Mouse (Mus musculus): ENCODE data around the gene Gm45799. TPM values are rescaled to one million over a fixed set of nuclear protein-coding genes. Genes with fewer than 3 reads are reported as not detected.

Gm45799 gene
- polyA plus RNA-seq, 1 experiment from 2014 or later = 13.2 TPM

DNA sequence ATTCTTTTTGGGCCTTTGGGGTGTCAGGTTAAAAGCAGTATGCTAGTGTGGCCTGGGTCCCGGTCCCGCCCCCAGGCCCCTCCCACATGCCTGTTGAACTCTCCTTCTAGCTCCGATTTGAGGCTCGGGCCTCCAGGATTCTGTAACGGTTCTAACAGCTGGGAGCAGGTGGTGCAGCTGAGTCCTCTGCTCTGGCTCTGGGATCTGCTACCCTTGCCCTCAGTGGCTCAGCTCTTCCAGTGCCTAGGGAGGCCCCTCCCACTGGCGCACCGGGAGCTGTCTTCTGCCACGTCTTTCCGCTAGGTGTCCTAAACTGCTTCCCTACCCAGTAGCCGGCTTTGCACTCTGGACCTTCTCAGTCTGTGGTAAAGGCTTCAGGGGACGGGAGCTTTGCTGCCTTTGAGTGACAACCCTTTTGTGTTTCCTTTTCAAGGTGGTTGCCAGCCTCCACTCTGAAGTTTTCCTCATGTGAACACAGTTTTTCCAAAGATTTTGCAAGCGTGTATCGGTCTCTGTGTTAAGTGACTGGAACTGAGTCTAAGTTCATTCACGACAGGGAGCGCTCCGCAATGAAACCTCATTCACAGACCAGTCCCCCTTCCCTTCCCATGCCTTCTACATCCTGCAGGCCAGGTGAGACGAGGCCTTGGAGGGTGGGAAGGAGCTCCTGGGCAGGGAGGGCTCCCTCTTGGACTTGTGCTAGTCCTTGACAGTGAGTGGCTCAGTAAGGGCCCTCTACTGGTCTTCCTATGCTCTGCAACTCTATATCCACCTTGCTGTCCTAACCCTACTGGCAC, 10.5 kb downstream of the Gm45799 start, which contains the start of gene Dnhd1:
Gene Dnhd1 (plus strand): TSS at position 189 of the 797 bp plus-strand sequence.
- Histone ChIP-seq H3K9me3 (replicated peaks) (no peaks in the 10 kb centered on the region), H3K4me2 (peak within 1 kb of the TSS; percentile 81), H3K36me3 (0 out of 2 replicates have a peak, but pooled peaks cover 4% of the 10 kb centered on the region), H3K27me3 (replicated peaks) (no peaks in the 10 kb centered on the region), H3K4me3 (peak within 1 kb of the TSS; percentile 58), H3K9ac (peak within 1 kb of the TSS; percentile 59), H3K4me1 (peaks cover 11% of the 10 kb centered on the region), H3K27ac (no peak within 1 kb of the TSS)
- WGBS (ENCODE audit: insufficient replicate concordance) = 3% methylated on average over 17 of the region's 17 CpGs
- ATAC-seq = peak; percentile 95

DNA sequence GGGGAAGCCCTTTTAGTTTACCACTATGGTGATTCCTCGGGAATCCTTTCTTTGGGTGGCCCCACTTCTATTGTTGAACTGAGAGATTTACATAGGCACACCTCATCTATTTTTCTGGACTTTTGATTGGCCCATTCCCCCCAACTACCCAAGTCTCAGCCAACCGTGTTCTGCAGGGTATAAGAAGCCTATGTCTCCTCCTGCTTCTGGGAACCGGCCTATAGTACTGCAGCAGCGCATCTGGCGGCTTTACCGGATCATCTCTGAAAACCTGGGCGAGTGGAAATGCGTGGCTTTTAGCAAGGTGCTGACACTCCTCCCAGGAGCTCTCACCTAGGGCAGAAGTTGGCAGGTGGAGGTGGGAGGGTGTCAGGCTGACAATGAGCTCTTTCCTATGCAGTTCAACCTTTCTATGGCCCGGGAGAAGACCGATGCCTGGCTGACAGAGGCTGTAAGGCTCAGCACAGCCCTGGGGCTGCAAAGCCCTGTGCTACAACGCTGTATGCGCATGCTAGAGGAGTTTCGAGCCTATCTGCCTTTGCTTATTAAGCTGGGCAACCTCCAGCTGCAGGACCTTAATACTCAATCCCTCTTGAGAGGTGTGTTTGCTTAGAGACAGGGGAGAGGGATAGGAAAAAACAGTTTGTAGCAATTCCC, 45.3 kb downstream of the Gm45799 start:
- Histone ChIP-seq H3K27ac (no peak overlapping the region), H3K4me2 (no peak overlapping the region), H3K4me1 (no peaks in the 10 kb centered on the region), H3K36me3 (no peaks in the 10 kb centered on the region), H3K9me3 (replicated peaks) (no peaks in the 10 kb centered on the region), H3K9ac (no peak overlapping the region), H3K27me3 (replicated peaks) (no peaks in the 10 kb centered on the region), H3K4me3 (no peak overlapping the region)
- 28% methylated on average over 13 of the region's 13 CpGs for WGBS (ENCODE audit: insufficient replicate concordance)
- no peak for ATAC-seq

DNA sequence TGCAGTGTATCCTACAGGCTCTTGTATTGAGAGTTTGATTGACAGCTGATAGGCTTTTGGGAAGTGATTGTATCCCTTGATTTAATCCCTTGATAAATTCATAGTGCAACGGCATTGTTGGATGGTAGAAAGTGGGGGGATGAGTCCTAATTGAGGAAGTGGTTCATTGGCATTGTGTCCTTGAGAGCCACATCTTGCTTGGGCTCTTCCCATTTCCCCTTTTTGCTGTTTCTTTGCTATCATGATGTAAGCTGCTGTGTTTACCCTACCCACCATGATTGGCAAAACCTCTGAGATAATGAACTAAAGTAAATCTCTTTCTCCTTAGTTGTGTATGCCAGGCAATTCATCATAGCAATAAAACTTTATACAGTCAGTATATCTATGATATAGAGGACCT, 50.5 kb downstream of the Gm45799 start:
- Histone ChIP-seq H3K9me3 (replicated peaks) (no peaks in the 10 kb centered on the region), H3K9ac (no peak overlapping the region), H3K27ac (no peak overlapping the region), H3K4me3 (no peak overlapping the region), H3K36me3 (no peaks in the 10 kb centered on the region), H3K4me2 (no peak overlapping the region), H3K4me1 (no peaks in the 10 kb centered on the region), H3K27me3 (replicated peaks) (no peaks in the 10 kb centered on the region)
- ATAC-seq = no peak
- 6% methylated on average over 1 of the region's 1 CpGs for WGBS (ENCODE audit: insufficient replicate concordance)

DNA sequence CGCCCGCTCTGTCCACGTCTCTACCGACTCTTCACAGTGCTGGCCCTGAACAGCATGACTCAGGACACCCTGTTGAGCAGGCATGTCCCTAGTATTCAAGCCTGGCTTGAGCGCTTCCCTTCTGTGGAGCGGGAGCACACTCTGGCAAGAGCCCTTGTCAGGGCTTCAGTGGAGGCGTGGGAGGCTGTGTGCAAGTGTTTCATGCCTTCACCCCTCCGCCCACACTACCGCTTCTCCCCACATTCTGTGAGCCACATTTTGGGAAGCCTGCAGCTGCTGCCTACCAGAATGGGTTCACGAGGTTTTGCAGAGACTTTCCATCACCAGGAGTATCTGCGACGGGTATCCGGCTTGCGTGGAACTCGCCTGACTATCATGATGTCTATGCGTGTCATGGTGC, 62.8 kb downstream of the Gm45799 start:
- no peaks in the 10 kb centered on the region for H3K9me3 ChIP-seq (replicated peaks)
- no peak overlapping the region for H3K9ac ChIP-seq
- WGBS (ENCODE audit: insufficient replicate concordance) = 74% methylated on average over 16 of the region's 16 CpGs
- no peaks in the 10 kb centered on the region for H3K36me3 ChIP-seq
- no peak overlapping the region for H3K4me3 ChIP-seq
- no peaks in the 10 kb centered on the region for H3K4me1 ChIP-seq
- H3K27ac ChIP-seq = no peak overlapping the region
- no peak overlapping the region for H3K4me2 ChIP-seq
- H3K27me3 ChIP-seq (replicated peaks) = no peaks in the 10 kb centered on the region
- no peak for ATAC-seq

DNA sequence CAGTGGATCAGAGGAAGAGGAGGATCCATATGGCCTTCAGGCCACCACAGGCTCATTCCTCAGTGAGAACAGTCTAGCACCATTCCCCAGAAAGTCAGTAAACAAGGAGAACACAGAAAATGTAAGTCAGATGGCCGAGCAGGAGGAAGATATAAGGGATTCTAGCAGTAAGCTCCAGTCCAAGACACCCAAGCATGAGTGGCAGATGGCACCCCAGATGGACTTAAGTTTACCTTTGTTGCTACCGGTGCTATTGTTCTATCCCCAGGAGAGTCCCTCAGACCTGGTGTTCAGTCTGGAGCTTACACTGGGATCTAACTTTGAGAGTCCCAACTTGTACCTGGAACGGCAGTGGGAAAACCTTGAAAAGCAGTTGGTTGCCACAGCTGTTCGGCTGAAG, 63.5 kb downstream of the Gm45799 start:
- Histone ChIP-seq H3K9me3 (replicated peaks) (no peaks in the 10 kb centered on the region), H3K4me3 (no peak overlapping the region), H3K4me1 (no peaks in the 10 kb centered on the region), H3K27ac (no peak overlapping the region), H3K9ac (no peak overlapping the region), H3K4me2 (no peak overlapping the region), H3K27me3 (replicated peaks) (no peaks in the 10 kb centered on the region), H3K36me3 (no peaks in the 10 kb centered on the region)
- 71% methylated on average over 4 of the region's 4 CpGs for WGBS (ENCODE audit: insufficient replicate concordance)
- no peak for ATAC-seq

DNA sequence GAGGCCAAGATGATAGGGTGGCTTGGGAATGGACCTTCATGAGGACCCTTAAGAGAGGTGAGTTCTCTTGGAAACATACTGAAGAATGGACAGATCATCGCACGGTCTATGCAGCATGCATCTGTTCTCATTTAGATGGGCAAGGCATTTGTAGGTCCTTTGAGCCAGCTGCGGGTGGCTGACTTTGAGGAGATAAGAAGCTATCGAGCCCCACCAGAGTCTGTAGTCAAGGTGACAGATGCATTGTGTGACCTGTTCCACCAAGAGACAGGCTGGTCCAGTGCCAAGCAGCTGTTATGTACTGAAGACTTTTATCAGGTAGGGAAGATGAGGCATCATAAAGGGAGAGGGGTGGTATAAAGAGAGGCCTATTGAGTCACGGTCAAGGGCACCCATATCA, 68.4 kb downstream of the Gm45799 start:
- ATAC-seq = peak; percentile 76
- H3K9ac ChIP-seq = no peak overlapping the region
- WGBS (ENCODE audit: insufficient replicate concordance) = 74% methylated on average over 5 of the region's 5 CpGs

DNA sequence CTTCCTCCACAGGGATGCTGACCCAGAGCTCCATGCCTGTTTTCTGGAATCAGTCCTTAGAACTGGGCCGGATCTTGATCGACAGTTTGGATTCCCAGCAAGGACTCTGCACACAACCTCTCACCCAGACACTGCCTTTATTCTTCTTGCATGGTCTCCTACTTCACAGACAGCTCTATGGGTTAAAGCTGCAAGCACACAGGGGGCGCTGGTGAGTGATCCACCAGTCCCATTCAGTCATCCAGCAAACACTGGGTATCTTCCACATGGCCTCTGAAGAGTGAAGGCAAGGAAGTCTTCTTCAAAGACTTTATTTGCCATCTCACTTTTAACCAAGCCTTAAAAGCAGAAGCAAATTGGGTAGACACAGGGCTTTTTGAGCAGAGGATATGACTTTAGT, 75.0 kb downstream of the Gm45799 start:
- H3K36me3 ChIP-seq = no peaks in the 10 kb centered on the region
- ATAC-seq = no peak
- 50% methylated on average over 3 of the region's 3 CpGs for WGBS (ENCODE audit: insufficient replicate concordance)
- no peaks in the 10 kb centered on the region for H3K27me3 ChIP-seq (replicated peaks)
- no peak overlapping the region for H3K9ac ChIP-seq
- no peak overlapping the region for H3K4me2 ChIP-seq
- H3K9me3 ChIP-seq (replicated peaks) = no peaks in the 10 kb centered on the region
- no peak overlapping the region for H3K4me3 ChIP-seq
- no peak overlapping the region for H3K27ac ChIP-seq
- H3K4me1 ChIP-seq = no peaks in the 10 kb centered on the region

More for the DNA sequence above, 68.4 kb downstream of the Gm45799 start:
- Histone ChIP-seq H3K27ac (no peak overlapping the region), H3K9me3 (replicated peaks) (no peaks in the 10 kb centered on the region), H3K4me2 (no peak overlapping the region), H3K4me1 (no peaks in the 10 kb centered on the region), H3K36me3 (no peaks in the 10 kb centered on the region), H3K4me3 (no peak overlapping the region), H3K27me3 (replicated peaks) (no peaks in the 10 kb centered on the region)

DNA sequence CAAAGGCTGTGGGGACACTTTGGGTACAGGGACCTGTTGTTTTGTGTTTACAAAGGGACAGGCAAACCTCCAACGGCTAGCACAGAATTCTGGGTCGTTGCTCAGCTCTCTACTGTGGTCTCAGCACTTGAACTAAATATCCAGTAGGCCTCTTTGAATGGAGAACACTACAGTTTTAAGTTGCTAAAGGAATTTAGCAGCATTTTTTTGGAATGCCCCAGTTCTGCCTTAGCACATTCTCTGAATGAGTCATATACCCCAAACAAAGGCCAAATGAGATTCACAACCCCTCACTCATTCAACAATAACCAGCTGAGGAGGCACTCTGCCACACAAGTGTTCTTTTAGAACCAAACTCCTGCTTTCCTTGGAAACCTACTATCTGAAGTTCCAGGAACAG, 81.6 kb downstream of the Gm45799 start:
- no peaks in the 10 kb centered on the region for H3K27me3 ChIP-seq (replicated peaks)
- no peak overlapping the region for H3K4me3 ChIP-seq
- H3K36me3 ChIP-seq = no peaks in the 10 kb centered on the region
- H3K9ac ChIP-seq = no peak overlapping the region
- H3K27ac ChIP-seq = no peak overlapping the region
- no peak overlapping the region for H3K4me2 ChIP-seq
- no peaks in the 10 kb centered on the region for H3K4me1 ChIP-seq
- WGBS (ENCODE audit: insufficient replicate concordance) = 62% methylated on average over 2 of the region's 2 CpGs
- H3K9me3 ChIP-seq (replicated peaks) = no peaks in the 10 kb centered on the region
- no peak for ATAC-seq

DNA sequence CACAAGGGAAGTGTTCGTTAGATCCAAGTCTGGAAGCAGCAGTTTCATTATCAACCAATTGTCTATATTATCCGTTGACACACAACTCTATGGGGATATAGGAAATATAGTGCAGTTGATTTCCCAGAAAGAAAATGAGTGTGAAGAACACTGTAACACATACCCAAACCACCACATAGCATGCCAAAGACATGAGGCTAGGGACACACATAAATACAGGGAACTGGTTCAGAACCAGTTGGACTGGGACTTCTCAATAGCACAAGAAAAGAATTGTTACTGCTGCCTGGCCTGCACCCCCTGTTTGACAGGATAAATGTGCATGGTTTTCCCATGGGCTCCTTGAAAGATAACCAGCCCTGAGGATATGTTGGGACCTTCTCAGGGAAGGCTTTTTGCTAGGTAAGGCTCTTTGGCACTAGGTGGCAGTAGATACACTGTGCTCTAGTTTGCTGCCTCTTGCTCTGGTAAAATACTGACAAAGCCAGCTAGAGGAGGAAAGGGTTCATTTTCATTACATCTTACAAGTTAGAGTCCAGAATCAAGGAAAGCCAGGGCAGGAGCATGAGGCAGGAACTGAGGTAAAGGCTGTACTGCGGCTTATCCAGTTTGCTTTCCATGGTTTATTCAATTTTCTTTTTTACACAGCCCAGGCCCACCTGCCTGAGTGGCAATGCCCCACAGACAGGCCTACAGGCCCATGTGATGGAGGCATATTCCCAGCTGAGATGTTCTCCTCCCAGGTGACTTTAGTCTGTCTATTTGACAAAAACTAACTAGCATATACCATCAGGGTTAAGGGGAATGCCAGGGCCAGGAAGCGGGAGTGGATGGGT, 86.0 kb downstream of the Gm45799 start:
- no peak overlapping the region for H3K4me2 ChIP-seq
- ATAC-seq = peak; percentile 71
- no peaks in the 10 kb centered on the region for H3K27me3 ChIP-seq (replicated peaks)
- 72% methylated on average over 4 of the region's 4 CpGs for WGBS (ENCODE audit: insufficient replicate concordance)
- H3K4me1 ChIP-seq = no peaks in the 10 kb centered on the region
- H3K9ac ChIP-seq = no peak overlapping the region
- H3K36me3 ChIP-seq = peaks cover 33% of the 10 kb centered on the region
- H3K9me3 ChIP-seq (replicated peaks) = no peaks in the 10 kb centered on the region
- no peak overlapping the region for H3K27ac ChIP-seq
- H3K4me3 ChIP-seq = no peak overlapping the region

DNA sequence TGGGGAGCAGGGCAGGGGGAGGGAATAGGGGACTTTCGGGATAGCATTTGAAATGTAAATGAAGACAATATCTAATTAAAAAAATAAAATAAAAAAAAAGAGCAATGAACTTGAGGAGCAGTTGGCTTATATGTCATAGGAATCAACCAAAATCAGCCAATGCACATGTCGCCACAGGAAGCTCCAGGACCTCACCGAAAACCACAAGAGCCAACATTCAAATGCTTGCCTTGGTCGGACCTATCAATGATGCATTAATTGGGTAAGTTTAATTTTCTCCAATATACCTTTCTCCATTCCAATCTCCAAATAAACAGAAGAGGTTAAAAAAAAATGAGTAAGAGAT, 86.6 kb downstream of the Gm45799 start:
- no peak for ATAC-seq
- no peak overlapping the region for H3K9ac ChIP-seq
- H3K27me3 ChIP-seq (replicated peaks) = no peaks in the 10 kb centered on the region
- no peak overlapping the region for H3K4me2 ChIP-seq
- peaks cover 39% of the 10 kb centered on the region for H3K36me3 ChIP-seq
- 60% methylated on average over 4 of the region's 4 CpGs for WGBS (ENCODE audit: insufficient replicate concordance)
- no peak overlapping the region for H3K27ac ChIP-seq
- H3K9me3 ChIP-seq (replicated peaks) = no peaks in the 10 kb centered on the region
- H3K4me1 ChIP-seq = no peaks in the 10 kb centered on the region
- H3K4me3 ChIP-seq = no peak overlapping the region

DNA sequence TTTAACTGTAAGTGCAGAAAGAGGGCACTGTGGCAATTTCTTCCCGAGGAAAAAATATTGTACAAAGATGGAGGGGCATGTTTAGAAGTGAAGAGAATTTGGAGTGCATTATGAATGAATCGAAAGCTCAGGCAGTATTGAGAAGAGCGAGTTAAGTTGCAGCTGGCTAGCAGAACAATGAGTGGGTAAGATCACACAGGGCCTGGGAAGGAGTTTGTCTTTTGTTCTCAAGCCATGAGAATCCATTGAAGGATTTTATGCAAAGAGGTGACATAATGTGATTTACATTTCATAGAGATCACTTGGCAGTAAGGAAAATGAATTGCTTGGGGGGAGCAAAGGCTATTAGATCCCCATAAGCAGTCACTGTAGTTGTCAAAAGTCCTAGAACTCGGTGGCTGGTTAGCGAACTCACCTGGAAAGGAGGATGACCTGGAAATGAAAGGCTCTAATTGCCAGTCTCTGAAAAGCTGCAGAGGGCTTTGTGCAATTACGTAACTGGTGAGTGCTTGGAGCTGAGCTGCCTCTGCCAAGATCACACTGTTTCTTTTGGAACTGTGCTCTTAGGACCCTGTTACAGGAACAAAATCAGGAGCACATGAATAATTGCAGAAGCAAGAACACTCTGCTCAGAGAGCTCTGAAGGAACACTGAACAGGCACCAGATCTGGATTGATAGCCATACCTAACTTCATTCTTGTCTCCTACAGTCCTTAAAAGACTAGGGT, 88.5 kb downstream of the Gm45799 start:
- Histone ChIP-seq H3K36me3 (peaks cover 58% of the 10 kb centered on the region), H3K27me3 (replicated peaks) (no peaks in the 10 kb centered on the region)
- WGBS (ENCODE audit: insufficient replicate concordance) = 78% methylated on average over 6 of the region's 6 CpGs

More for the DNA sequence above, 88.5 kb downstream of the Gm45799 start:
- H3K4me2 ChIP-seq = no peak overlapping the region
- H3K27ac ChIP-seq = no peak overlapping the region
- H3K4me1 ChIP-seq = peaks cover 7% of the 10 kb centered on the region; the same call in 1 of the 2 replicates
- no peak overlapping the region for H3K4me3 ChIP-seq
- no peak for ATAC-seq
- H3K9ac ChIP-seq = no peak overlapping the region
- H3K9me3 ChIP-seq (replicated peaks) = no peaks in the 10 kb centered on the region
